Mouse (Mus musculus): ENCODE measurements around the gene Cyp2j9. TPM values are rescaled to one million over a fixed set of nuclear protein-coding genes. Genes with fewer than 3 reads are reported as not detected.
"Not testable (repeated sequence)": the region's sequence is repeated elsewhere in the genome, so short reads cannot be mapped to it uniquely, and the experiment has no call there.

Gene Cyp2j9
- polyA plus RNA-seq (2012; rRNA removed) = 6.7 and 9.8 TPM in 2 replicates

DNA sequence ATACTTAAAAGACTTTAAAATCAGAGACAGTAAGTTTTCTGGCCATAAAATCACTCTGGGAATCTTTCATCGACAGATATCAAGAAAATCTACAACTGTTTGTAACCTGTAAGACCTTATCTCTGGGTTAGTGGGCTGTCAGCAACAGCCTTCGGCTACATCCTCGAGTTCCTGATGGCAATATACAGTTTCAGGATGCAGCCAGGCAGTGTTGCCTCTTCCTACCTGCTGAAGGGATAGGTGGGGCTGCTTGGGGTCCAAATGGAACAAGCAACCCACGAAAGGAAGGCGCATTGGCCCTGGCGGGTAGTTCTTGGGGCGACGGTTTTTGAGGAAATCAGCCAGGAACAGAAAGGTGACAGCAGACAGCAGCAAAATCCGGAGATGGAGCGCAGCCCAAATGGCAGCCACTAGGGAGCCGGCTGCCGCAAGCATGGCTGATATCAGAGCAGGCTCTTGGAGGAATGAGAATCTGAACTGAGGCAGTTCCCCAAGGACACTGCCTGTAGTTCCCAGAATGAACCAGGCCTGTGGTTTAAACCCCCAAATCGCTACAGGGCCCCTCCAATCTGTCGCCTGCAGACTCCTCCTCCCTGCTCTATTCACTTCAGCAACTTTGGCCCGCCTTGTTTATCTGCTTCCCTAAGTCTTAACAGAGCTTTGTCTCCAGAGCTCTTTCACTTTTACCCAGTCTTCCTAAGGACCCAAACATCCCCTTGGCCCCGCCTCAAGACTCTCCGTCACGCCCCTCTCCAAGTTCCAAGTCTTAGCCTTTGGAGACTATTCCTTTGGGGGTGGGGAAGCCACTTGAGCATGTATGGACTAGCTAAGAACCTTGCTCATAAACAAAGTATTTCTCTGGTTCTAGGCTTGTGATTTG lies at the start of gene Cyp2j9:
Cyp2j9 (minus strand) TSS at position 668 of the 880 bp plus-strand sequence.
- no peak for TF ChIP-seq CTCF (conservative IDR thresholded peaks at IDR 0.05; ENCODE audit: insufficient read depth, insufficient read length, low read depth, low read length)
- no peak for TF ChIP-seq POLR2A (IDR thresholded peaks at IDR 0.05; ENCODE audit: low read depth, low read length)
- Histone ChIP-seq H3K27ac (ENCODE audit: insufficient read depth, low read depth, low read length) (peak within 1 kb of the TSS; percentile 54; the same call in 1 of the 2 replicates), H3K36me3 (ENCODE audit: control insufficient read depth, insufficient read depth, low read length) (no peaks in the 10 kb centered on the region), H3K4me3 (ENCODE audit: insufficient read depth, low read depth, low read length) (peak within 1 kb of the TSS; percentile 61), H3K4me1 (ENCODE audit: control insufficient read depth, insufficient read depth, low read length) (no peaks in the 10 kb centered on the region), H3K27me3 (replicated peaks; ENCODE audit: control insufficient read depth, insufficient read depth, low read length) (no peaks in the 10 kb centered on the region)
- DNase-seq = peak; percentile 66
- 10% methylated on average over 18 of the region's 18 CpGs for WGBS

DNA sequence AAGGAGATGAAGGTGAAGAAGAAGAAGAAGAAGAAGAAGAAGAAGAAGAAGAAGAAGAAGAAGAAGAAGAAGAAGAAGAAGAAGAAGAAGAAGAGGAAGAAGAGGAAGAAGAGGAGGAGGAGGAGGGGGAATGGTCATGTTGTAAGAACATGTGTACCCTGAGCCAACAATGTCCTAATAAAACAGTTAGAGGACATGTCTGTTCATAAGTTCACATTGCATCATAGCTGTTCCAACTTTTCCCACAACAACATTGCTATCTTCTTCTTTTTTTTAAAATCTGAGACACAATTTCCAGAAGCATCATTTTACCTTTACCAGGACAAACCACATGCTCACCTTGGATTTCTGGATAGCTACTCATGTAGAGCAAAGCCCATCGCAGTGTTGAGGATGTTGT lies 44.1 kb upstream of the Cyp2j9 start:
- WGBS = 70% methylated on average over 1 of the region's 1 CpGs
- Histone ChIP-seq H3K27ac (ENCODE audit: insufficient read depth, low read depth, low read length) (no peak overlapping the region), H3K36me3 (ENCODE audit: control insufficient read depth, insufficient read depth, low read length) (peaks cover 3% of the 10 kb centered on the region), H3K4me3 (ENCODE audit: insufficient read depth, low read depth, low read length) (no peak overlapping the region), H3K27me3 (replicated peaks; ENCODE audit: control insufficient read depth, insufficient read depth, low read length) (no peaks in the 10 kb centered on the region), H3K4me1 (ENCODE audit: control insufficient read depth, insufficient read depth, low read length) (no peaks in the 10 kb centered on the region)
- no peak for TF ChIP-seq CTCF (conservative IDR thresholded peaks at IDR 0.05; ENCODE audit: insufficient read depth, insufficient read length, low read depth, low read length)
- TF ChIP-seq POLR2A (IDR thresholded peaks at IDR 0.05; ENCODE audit: low read depth, low read length) = no peak
- DNase-seq = no peak

DNA sequence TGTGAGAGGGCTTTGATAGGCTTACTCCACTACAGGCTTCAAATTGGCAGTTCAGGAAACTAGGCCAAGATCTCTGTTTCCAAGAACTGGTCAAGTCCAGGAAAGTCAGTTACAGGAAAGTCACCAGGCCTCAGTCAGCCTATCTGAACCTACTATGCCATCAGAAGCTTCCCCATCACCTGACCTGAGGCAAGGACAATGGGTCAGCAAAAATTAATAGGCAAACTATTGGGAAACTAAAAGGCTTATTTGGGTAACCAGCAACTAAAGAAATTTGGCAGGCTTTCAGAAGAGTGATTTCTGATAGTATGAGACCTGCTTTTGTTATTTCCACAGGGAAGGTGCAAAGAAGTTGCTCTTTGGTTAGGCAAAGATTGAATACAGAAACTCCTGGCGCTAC lies 31.1 kb upstream of the Cyp2j9 start:
- WGBS = 90% methylated on average over 1 of the region's 1 CpGs
- H3K4me3 ChIP-seq (ENCODE audit: insufficient read depth, low read depth, low read length) = no peak overlapping the region
- TF ChIP-seq POLR2A (IDR thresholded peaks at IDR 0.05; ENCODE audit: low read depth, low read length) = no peak
- TF ChIP-seq CTCF (conservative IDR thresholded peaks at IDR 0.05; ENCODE audit: insufficient read depth, insufficient read length, low read depth, low read length) = no peak
- H3K4me1 ChIP-seq (ENCODE audit: control insufficient read depth, insufficient read depth, low read length) = no peaks in the 10 kb centered on the region
- H3K36me3 ChIP-seq (ENCODE audit: control insufficient read depth, insufficient read depth, low read length) = no peaks in the 10 kb centered on the region; the same call in 1 of the 2 replicates
- no peaks in the 10 kb centered on the region for H3K27me3 ChIP-seq (replicated peaks; ENCODE audit: control insufficient read depth, insufficient read depth, low read length)
- peak; percentile 69 for DNase-seq
- 0 out of 2 replicates have a peak overlapping the region, but pooled peaks have one; percentile 9 for H3K27ac ChIP-seq (ENCODE audit: insufficient read depth, low read depth, low read length)

DNA sequence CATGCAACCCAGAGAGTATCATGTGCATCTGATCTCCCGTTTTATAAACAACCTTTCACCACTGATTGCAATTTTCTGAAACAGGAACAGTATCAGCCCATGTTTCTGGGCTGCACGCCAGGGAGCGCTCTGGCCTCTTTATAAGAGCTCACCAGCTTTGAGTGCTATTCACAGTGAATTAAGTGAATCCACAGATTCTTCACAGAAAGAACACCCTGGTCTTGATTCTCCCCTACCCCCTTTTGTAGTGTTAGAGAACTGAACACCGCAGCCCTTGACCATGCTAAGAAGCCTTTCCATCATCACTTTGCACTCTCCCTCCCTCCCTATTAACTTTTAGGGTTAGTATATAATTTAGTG lies 393 bp upstream of the Cyp2j9 start:
- no peak overlapping the region for H3K27ac ChIP-seq (ENCODE audit: insufficient read depth, low read depth, low read length)
- no peaks in the 10 kb centered on the region for H3K27me3 ChIP-seq (replicated peaks; ENCODE audit: control insufficient read depth, insufficient read depth, low read length)
- TF ChIP-seq CTCF (conservative IDR thresholded peaks at IDR 0.05; ENCODE audit: insufficient read depth, insufficient read length, low read depth, low read length) = peak; percentile 35
- no peak for TF ChIP-seq POLR2A (IDR thresholded peaks at IDR 0.05; ENCODE audit: low read depth, low read length)
- no peaks in the 10 kb centered on the region for H3K36me3 ChIP-seq (ENCODE audit: control insufficient read depth, insufficient read depth, low read length)
- H3K4me3 ChIP-seq (ENCODE audit: insufficient read depth, low read depth, low read length) = peak overlapping the region; percentile 61
- 35% methylated on average over 4 of the region's 4 CpGs for WGBS
- no peaks in the 10 kb centered on the region for H3K4me1 ChIP-seq (ENCODE audit: control insufficient read depth, insufficient read depth, low read length)
- DNase-seq = peak; percentile 56

DNA sequence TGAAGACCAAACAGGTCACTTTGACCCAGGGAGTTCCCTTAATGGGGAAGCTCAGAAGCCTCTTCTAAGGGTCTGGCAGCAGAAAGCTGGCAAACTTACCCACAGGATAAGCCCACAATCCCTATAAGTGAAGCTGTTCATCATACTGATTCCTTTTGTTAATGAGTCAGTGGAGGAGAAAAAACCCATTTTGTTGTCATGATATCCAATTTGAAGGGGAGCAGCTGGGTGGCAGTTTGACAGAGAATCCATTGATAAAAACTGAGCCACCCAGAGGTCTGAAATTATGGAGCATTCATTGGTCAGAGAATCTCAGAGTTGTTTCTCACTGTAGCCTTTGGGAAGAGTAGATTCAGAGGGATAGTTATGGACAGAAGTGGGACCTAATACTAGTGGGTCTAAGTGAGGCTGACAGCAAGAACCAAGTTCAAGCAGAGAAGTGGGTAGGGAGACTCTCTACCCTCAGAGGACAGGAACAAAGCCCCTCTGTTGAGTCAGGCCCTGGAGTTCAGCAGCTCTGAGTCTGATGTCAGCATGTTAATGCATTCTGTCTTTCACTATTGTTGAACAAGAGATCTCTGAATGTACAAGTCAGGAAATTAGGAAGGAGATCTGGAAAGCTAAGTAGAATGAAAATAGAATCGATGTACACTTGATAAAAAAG lies 9.8 kb downstream of the Cyp2j9 start:
- H3K27ac ChIP-seq (ENCODE audit: insufficient read depth, low read depth, low read length) = no peak overlapping the region
- no peak for DNase-seq
- no peaks in the 10 kb centered on the region for H3K4me1 ChIP-seq (ENCODE audit: control insufficient read depth, insufficient read depth, low read length)
- no peaks in the 10 kb centered on the region; the same call in 1 of the 2 replicates for H3K36me3 ChIP-seq (ENCODE audit: control insufficient read depth, insufficient read depth, low read length)
- no peaks in the 10 kb centered on the region for H3K27me3 ChIP-seq (replicated peaks; ENCODE audit: control insufficient read depth, insufficient read depth, low read length)
- TF ChIP-seq CTCF (conservative IDR thresholded peaks at IDR 0.05; ENCODE audit: insufficient read depth, insufficient read length, low read depth, low read length) = no peak
- no peak for TF ChIP-seq POLR2A (IDR thresholded peaks at IDR 0.05; ENCODE audit: low read depth, low read length)
- WGBS = 80% methylated on average over 1 of the region's 1 CpGs
- H3K4me3 ChIP-seq (ENCODE audit: insufficient read depth, low read depth, low read length) = no peak overlapping the region

DNA sequence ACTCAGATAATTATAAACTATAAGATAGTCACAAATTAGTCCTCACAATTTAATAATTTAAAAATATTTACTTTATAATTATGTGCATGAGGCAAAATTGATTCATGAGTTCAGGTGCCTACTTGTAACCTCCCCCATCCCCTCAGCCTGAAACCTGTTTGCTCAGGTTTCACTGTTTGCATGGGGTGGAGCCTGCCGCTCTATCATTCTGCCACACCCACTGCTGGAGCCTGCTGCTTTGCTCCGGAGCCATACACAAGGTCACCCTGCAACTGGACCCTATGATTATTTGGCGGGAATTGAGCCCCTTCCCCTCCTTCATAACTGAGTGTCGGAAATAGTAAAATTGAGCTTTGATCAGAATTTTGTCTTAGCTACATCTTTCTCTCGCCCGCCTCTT lies 11.0 kb downstream of the Cyp2j9 start:
- H3K27ac ChIP-seq (ENCODE audit: insufficient read depth, low read depth, low read length); H3K4me3 ChIP-seq (ENCODE audit: insufficient read depth, low read depth, low read length); DNase-seq; H3K36me3 ChIP-seq (ENCODE audit: control insufficient read depth, insufficient read depth, low read length); H3K4me1 ChIP-seq (ENCODE audit: control insufficient read depth, insufficient read depth, low read length); H3K27me3 ChIP-seq (replicated peaks; ENCODE audit: control insufficient read depth, insufficient read depth, low read length): not testable (repeated sequence)
- 67% methylated on average over 6 of the region's 6 CpGs for WGBS

DNA sequence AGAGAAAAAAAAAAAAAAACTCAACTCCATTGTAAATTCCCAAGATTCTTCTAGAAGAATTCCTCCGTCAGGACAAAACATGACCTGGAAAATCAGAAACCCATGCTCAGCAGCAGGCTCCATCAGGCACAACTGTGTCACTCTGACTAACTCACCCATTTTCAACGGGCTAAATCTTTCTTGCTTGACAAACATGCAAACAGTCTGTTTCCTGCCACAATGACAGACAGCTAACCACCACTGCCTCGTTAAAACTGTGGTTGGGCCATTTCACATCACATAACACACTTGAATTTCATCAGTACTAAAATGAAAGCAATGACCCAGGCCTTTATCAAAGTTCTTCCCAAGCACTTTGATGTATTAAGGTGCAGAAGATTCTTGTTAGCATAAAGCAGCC lies 21.9 kb downstream of the Cyp2j9 start:
- peaks cover 1% of the 10 kb centered on the region for H3K36me3 ChIP-seq (ENCODE audit: control insufficient read depth, insufficient read depth, low read length)
- H3K27me3 ChIP-seq (replicated peaks; ENCODE audit: control insufficient read depth, insufficient read depth, low read length) = no peaks in the 10 kb centered on the region
- DNase-seq = no peak
- no peak overlapping the region for H3K27ac ChIP-seq (ENCODE audit: insufficient read depth, low read depth, low read length)
- H3K4me1 ChIP-seq (ENCODE audit: control insufficient read depth, insufficient read depth, low read length) = no peaks in the 10 kb centered on the region
- H3K4me3 ChIP-seq (ENCODE audit: insufficient read depth, low read depth, low read length) = no peak overlapping the region
- TF ChIP-seq CTCF (conservative IDR thresholded peaks at IDR 0.05; ENCODE audit: insufficient read depth, insufficient read length, low read depth, low read length) = no peak
- WGBS = 44% methylated on average over 3 of the region's 3 CpGs

Measured in kidney, adult 2 months (tissue).